Mouse (Mus musculus) urinary bladder, postnatal 14 days (tissue): ENCODE measurements around the gene Cntn4.
"Not testable (repeated sequence)": the region's sequence is repeated elsewhere in the genome, so short reads cannot be mapped to it uniquely, and the experiment has no call there.

Source experiments
- DNase-seq: peaks from one replicate; pipeline ENCODE4 v3.0.0; 2021; ENCODE audit warnings: low spot score

Gene Cntn4

DNA sequence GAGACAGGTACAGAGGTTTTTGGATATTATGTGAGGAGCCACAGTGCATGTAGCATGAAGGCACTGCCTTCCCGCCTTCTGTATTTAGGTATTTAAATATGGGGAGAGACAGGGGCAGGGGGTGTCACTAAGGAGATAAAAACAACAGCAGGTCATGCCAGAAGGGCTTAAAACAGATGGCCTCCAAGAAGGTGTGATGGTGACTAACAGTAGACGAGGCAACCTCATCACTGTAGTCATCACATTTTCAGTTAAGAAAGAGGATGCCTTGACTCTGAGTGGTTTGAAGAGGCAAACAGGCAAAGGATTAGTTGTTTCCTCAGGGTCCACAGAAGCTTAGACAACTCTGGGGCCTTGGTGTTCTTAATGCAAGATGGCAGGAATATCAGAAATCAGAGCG is 655.0 kb downstream of the Cntn4 start:
- DNase-seq: no peak

DNA sequence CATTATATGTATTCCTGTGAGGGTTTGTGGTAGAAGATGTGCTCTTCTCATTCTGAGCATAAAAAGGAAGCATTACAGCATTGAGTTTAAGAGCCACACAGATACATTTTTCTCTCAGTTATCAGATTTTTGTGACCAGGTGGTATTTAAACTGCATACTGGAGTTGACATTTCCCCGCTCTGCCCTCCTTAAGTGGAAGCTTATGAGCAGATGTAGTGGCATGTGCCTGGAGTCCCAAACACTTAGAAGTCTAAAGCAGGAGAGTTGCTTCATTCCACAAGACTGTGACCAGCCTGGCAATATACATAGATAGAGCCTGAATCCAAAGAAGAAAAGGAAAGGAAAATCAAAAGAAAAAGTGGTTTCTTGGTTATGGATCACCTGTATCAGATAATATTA is 655.5 kb downstream of the Cntn4 start:
- DNase-seq: no peak

DNA sequence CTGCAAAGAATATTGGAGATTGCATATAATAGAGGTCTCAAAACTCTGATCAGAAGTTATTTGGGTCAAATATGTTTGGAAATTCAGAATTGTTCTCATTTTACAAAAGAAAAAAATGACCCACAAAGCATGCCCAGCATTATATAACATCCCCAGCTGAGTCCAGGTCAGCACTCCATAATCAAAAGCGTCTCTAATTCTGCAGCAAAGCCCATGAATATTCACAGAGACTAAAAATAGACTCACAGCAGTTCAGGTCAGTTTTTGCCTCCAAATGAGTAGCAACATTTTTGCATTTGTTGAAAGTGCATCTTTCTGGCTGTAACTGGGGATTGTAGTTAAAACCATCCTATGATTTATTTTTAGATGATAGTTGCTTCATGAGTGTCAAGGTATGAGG is 657.6 kb downstream of the Cntn4 start:
- no peak for DNase-seq

DNA sequence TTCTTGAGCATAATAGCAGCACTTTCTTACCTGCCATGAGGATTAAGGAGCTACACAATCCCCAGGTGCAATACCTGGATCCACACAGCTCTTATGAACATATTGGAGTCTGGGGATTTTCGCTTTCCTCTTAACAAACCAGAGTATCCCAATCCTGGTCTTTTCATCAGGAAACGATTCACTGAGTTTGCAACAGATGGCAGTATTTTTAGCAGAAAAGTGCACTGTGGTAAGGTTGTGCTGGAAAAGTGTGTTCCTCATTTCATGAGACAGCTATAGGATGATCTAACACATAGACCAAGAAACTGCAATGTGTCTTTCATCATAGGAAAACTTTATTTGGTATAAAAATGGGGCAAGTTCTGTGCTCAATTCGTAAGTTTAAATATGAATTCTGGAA is 659.3 kb downstream of the Cntn4 start:
- no peak for DNase-seq

DNA sequence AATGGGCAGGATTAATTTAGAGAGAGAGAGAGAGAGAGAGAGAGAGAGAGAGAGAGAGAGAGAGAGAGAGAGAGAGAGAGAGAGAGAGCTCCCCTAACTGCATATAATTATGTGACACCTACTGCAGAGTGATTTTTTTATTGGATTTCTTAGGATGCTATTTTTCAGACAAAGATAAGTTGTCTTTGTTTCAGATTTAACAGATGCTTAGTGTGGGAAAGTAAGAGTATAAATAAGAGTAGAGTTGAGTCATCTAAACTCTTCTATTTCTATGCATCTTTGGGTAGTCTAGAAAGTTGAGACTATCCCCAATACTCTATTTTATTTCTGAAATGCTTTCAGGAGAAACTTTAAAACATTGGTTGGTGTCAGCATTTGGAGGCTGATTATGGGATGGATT is 660.4 kb downstream of the Cntn4 start:
- DNase-seq: no peak

DNA sequence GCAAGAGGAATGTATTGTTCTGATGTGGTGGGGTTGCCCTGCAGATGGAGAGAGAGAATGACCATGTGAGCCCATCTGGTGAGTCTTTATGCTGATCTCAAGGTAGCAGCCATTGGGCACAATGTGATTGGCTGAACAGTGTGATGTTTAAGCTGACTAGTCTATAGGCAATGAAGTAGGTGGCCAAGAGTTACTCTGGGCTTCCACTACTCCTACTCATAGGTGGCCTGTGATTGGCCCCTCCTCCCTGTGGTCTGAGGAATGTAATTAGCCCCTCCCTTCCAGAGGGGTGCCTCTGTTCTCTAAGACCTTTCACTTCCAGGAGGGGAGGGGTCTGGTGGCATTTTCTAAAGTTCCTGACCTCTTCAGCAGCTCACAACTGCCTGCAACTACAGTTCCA is 663.7 kb downstream of the Cntn4 start:
- DNase-seq: no peak

DNA sequence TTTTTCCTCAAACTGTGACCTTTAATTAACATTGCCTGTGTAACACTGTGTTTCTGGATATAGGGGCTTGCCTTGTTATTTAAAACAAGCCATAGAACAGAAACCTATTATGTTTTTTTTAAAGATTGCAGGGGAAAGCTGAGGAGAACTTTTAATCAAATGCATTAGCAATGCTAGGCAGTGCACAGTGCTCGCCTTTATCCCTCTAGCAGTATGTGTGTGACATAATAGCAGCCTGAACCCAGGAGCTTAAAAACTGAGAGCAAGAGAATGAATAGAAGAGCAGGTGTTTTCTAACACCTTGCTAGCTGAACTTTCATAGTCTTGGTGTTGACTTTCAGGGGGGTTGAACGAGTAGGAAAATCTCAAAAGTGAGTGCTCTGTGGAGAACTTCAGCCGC is 672.6 kb downstream of the Cntn4 start:
- DNase-seq: no peak

DNA sequence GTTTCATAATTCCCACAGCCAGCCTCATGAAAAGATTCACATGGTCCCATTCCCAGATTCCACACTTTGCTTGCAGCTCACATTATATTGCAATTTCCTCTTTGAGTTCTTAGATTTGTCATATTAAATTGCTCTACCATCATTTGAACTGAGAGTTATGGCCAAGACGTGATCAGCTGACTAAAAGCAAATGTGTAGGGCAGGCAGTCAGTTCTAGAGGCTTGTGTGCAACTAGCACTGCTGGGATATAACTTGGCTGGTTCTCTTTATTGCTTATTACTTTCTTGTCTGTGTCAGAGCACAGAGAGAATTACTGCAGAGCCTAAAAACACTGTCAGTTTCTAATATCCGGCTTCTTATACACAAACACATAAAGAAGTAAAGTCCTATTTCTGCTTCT is 673.9 kb downstream of the Cntn4 start:
- no peak for DNase-seq

DNA sequence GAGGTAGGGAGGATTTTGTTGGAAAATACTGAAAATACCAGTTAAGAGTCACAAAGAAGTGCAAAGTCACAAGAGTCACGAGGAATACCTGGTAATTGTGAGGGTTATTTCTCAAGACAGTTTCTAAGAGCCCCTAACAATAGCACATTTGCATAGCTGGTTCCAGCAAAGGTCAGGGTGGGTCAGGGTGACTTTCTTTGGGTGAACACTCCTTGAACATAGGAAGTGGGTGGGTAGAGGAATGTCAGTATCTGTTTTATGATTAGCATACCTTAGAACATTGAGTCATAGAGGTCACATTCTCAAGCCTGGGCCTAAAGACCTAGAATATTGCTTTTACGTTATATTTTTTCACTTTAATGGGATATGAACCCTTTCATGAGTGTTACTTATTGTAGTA is 681.3 kb downstream of the Cntn4 start:
- DNase-seq: not testable (repeated sequence)

DNA sequence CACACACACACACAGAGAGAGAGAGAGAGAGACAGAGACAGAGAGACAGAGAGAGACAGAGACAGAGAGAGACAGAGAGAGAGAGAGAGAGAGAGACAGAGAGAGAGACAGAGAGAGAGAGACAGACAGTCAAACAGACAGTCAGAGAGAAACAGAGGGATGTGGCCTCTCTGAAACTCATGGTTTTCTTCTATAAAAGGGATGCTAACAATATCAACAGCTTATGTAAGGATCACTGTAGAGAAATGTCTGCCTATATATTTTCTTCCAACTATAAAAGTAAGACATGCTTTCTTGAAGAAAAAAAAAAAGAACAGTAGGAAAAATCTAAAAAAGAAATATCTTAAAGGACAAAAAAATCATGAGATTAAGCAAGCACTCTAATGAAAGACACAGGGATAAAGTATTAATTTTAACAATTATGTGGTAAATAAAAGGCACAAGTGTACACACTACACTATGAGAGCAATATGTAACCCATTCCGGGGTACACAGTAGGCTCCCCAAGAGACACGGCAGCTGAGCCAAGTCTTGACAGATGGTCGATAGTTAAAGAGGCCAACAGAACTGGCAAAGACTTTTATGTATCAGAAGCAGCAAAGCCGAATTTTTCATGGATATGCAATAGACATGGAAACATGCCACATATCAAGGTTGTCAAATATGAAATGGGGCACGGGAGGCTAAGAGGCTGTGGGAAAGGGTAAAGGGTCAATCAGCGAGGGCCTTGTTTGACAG is 704.0 kb downstream of the Cntn4 start:
- DNase-seq: no peak

DNA sequence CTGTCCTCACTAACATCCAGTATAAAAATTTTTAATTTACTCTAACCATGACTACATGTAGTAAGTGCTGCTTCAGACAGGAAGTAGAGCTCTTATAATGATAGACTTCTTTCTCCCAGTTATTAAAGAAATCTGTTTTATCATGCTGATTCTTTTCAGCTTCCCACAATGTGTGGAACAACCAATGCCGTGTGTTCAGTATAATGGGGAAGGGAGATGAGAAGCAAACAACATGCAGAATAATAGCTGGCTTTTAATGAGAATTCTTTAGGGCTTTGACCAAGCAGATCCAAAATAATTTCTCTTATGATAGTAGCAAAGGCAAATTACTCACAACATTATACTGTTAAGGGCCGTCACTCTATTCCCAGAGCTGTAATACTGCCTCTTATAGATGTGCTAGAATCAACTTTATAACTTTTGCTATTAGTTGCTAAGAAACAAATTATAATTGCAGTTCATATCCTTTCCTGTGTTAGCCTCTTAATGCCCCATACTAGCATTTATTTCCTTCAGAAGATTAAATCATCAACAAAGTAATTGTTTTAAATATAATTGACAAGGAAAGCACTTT is 710.5 kb downstream of the Cntn4 start:
- no peak for DNase-seq

DNA sequence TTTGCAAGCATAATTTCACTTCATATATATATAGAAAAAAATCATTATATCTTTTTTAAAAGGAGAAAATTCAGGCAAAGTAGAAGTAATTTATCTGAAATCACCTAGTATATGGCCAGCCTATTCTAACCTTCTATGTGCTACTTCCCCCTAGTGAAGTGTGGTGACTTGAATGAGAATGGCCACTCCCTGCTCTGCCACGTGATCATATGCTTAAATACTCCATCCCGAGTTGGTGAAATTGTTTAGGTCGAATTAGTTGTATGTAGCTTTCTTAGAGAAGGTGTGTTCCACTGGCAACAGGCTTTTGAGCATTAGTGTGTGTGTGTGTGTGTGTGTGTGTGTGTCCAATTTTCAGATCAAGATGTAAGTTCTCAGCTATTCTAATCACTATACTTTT is 730.6 kb downstream of the Cntn4 start:
- DNase-seq: no peak

DNA sequence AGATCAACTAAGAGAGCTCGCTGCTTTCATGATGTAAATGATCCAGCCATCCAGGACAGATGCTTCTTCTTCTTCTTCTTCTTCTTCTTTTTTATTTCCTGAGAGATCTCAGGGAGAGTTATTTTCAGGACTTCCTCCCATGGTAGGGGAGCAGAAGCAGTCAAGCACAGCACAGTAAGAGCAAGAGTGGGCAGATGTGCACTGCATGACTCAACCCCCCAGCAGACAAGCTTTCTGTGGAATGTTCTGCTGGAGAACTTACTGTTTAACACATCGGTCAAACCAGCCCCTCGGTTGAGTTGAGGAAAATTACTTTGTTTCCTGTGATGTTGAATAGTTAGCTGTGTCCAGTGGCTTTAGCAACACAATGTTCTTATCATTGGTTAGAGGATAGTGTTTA is 731.2 kb downstream of the Cntn4 start:
- no peak for DNase-seq

DNA sequence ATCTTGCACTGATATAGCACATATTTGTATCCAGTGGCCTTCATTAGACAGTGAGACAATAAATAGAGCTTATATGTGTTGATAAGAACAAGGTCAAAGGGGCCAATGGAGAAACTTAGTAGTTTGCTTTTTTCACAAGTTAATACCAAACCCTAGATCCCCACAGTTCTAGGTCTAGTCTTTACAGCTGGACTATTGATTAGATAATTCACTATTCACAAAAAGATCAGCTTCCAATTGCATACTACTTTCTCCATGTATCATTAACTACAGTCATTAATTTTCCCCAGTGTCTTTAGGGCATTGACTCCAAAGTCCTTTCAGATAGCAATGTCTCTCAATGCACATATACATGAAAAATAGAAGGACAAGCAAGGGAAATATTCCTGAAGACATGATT is 745.5 kb downstream of the Cntn4 start:
- no peak for DNase-seq

DNA sequence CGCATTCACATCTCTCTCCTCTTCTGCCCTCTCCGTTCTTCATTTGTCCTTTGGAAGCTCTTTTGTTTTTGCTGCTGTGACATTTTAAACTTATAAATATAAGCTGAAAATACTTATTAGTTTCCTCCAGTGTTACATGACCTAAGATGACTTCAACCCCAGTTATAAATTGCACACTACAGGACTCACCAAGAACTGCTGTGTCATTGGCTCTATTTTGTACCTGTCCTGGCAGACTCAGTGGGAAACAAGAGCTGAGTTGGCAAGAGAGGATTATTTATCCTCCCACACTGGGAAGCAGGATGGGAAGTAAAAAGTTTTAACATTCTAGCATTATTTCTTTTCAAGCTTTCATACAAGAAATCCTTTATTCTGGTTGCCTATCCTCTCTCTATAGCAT is 746.0 kb downstream of the Cntn4 start:
- DNase-seq: no peak

DNA sequence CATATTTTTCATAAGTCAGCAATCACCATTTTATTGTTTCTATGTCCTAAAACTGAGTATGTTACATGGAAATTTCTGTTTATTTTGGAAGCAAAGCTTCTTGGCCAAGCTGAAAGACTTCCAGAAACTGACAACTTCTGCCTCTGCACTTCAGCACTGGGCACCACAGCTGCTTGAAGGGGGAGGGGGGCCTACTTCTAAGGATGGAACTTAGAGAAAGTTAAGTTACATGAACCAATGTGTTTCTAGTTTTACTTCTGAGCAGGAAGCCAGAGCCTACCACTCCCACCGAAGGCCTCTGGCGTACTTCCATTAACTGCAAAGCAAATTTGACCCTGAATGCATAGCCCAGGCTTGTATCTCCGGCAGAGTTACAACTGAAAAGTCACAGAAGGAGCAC is 749.2 kb downstream of the Cntn4 start:
- DNase-seq: no peak

DNA sequence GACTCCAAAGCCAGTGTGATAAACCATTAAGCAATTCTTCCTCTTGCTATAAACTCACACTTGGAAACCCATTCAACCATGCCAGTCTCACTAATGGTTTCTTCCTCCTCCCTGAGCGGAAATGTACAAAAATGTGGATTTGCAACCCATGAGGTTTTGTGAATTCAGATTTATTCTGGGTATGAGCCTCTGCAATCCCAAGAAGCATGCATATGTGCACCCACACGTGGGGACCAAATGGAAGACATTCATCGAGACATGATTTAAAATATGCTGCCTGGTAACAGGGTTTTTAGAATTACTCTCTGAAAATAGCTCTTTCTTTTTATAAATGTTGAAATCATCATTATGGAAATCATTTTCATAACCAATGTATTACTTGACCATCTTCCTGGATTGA is 754.0 kb downstream of the Cntn4 start:
- DNase-seq: no peak

DNA sequence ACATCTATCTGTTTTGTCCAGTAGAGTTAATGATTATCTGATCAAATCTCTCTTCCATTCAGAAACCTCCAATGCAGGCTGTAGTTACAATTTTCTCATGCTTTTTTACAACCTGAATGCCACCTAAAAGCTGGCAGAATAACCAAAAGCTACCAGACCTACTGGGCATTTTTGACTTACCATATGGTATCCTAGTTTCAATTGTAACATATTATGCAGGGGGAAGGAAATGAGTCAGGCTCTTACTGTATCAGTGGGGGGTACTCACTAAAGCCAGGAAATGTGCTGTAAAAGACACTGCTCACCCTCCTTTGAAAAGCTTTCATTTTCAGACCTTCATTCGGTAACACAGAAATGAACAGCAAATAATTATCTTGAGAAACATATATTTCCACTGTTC is 763.3 kb downstream of the Cntn4 start:
- no peak for DNase-seq

DNA sequence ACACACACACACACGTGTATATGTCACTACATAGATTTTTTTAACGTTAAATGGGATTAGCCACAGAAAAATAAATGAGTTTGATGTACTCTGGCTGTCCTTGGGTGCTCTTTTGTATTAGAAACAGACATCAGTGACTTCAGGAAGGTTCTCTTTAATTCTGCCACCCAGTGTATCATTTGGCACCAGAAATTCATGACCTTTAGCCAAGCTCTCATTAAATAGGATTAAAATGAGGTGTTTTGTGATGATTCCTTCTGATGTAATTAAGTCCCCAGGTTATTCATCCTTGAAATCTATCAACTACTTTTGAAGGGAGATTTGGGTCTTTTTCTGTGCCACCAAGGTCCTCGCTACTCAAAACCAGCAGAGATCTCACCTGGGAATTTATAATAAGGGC is 763.8 kb downstream of the Cntn4 start:
- no peak for DNase-seq

DNA sequence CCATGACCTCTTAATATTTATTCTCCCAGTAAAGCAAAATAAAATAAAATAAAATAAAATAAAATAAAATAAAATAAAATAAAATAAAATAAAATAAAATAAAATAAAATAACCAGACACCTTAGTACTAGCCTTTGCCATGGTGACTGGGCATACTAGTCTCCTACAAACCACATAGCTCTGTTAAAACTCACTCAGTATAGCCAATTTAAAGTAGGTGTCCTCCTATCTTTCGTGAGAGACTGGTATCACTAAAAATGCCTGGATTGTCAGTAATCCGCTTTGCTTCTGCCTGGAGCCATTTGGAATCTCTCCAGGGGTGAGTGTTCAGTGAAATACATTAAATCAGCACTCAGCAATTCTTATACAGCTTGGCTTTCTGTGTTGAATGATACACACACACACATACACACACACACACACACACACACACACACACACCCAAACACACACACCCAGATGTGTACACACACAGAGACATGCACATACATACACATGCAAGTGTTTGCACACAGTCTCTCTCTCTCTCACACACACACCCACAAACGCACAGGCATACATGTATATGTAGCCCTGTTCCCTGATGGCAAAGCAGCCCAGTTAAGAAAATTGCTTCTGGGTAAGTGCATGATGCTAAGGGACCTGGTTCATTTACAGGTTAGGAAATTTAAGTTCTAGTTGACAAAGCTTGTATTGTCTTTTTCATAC is 776.8 kb downstream of the Cntn4 start:
- DNase-seq: no peak

DNA sequence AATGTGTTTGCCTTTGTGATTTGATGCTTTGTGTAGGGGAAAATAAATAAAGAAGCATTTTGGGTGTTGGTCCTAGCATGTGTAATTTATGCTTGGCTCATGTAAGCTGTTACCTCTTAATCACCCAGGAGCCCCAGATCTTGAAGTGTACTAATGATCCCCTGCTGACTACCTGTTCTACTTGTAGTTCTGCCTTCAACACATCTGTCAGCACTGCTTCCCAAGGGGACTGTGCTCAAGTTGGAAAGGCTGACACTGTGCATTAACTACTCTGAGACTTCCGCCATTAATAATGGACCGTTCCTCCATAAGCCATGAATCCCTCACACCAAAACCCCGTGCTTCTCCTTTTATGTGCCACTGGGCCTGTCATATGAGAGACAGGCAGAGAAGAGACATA is 778.2 kb downstream of the Cntn4 start:
- DNase-seq: no peak

DNA sequence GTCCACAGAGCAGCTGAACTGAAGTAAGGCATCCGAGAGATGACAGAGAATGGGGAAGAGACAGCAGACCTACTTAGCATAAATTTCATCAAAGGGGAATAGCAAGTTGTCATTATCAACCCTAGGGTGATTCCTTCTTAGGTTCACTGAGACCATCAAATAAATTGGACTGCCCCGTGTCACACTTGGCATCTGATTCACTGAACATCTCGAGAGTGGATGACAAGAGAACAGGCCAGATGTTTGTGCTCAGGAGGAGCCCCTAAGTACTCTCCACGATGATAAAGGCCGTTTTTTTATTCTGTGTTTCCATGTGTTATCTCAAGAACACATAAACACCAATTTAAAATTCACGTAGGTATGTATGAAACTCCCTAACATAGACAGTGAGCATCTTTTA is 780.7 kb downstream of the Cntn4 start:
- DNase-seq: no peak

DNA sequence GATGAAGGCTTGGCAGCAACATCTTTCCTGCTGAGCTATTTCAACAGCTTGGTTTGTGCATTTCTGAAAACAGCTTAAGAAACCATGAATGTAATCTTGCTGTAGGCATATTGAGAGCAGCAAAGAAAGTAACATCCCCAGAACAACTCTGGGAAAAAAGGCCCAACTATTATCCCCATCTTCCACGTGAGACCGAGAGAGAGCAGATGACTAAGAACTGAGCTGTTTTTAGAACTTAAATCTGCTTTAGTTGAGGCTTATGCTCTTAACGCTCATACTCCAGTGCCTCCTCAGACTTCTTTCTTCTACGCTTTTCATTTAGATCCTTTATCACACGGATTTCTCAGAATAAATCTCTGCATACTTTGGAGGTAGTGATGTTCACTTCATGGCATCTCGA is 784.9 kb downstream of the Cntn4 start:
- no peak for DNase-seq

DNA sequence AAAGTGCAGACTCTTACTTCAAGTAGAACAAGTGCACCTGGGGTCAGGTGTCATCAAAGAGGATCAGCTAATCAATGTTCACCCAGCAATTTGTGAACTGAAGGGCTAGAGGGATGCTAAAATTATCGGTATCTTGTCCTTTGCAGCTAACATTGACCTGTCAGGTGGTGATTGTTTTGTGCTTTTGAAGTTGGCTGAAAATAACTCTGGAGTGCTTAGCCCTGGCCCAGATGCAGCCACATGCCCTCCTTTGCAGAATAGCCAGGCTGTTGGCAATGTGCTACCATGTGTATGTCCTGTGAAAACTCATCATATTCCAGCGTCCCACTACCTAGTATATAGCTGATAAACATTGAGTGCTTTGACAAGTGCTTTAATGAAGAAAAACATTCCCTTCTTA is 786.4 kb downstream of the Cntn4 start:
- no peak for DNase-seq
